Mouse (Mus musculus): ENCODE data around the gene Antxr2. TPM values are rescaled to one million over a fixed set of nuclear protein-coding genes. Genes with fewer than 3 reads are reported as not detected.
A peak's percentile ranks its signal among the peaks of the same experiment; 100 is the strongest.

Antxr2 gene
- total RNA-seq (2017), result 101 and 114 TPM in 2 replicates

- ATAC-seq (ENCODE audit: extremely low read depth, insufficient number of reproducible peaks, low FRiP score, poor library complexity, severe bottlenecking), result peak; percentile 43
Observed at GRCm38 (mm10) chr5:98030902-98031641, at the start of gene Antxr2. Antxr2 (minus strand) TSS chr5:98031043.

GRCm38 (mm10) chr5:98076612-98077011 is 45.8 kb upstream of the Antxr2 start:
- ATAC-seq (ENCODE audit: extremely low read depth, insufficient number of reproducible peaks, low FRiP score, poor library complexity, severe bottlenecking), result no peak

- no peak for ATAC-seq (ENCODE audit: extremely low read depth, insufficient number of reproducible peaks, low FRiP score, poor library complexity, severe bottlenecking)
Observed at GRCm38 (mm10) chr5:98069191-98069590, 38.3 kb upstream of the Antxr2 start.

- ATAC-seq (ENCODE audit: extremely low read depth, insufficient number of reproducible peaks, low FRiP score, poor library complexity, severe bottlenecking), result no peak
Observed at GRCm38 (mm10) chr5:98055275-98055674, 24.4 kb upstream of the Antxr2 start.

- peak; percentile 93 for ATAC-seq (ENCODE audit: extremely low read depth, insufficient number of reproducible peaks, low FRiP score, poor library complexity, severe bottlenecking)
Observed at GRCm38 (mm10) chr5:98054834-98055233, 24.0 kb upstream of the Antxr2 start.

GRCm38 (mm10) chr5:98034928-98035327 is 4.1 kb upstream of the Antxr2 start:
- no peak for ATAC-seq (ENCODE audit: extremely low read depth, insufficient number of reproducible peaks, low FRiP score, poor library complexity, severe bottlenecking)

GRCm38 (mm10) chr5:98034207-98034606 is 3.4 kb upstream of the Antxr2 start:
- no peak for ATAC-seq (ENCODE audit: extremely low read depth, insufficient number of reproducible peaks, low FRiP score, poor library complexity, severe bottlenecking)

- peak; percentile 85 for ATAC-seq (ENCODE audit: extremely low read depth, insufficient number of reproducible peaks, low FRiP score, poor library complexity, severe bottlenecking)
Observed at GRCm38 (mm10) chr5:98032803-98033420, 2.1 kb upstream of the Antxr2 start.

GRCm38 (mm10) chr5:98030091-98030901 is 547 bp downstream of the Antxr2 start:
- peak; percentile 42 for ATAC-seq (ENCODE audit: extremely low read depth, insufficient number of reproducible peaks, low FRiP score, poor library complexity, severe bottlenecking)

GRCm38 (mm10) chr5:98027688-98028389 is 3.0 kb downstream of the Antxr2 start:
- no peak for ATAC-seq (ENCODE audit: extremely low read depth, insufficient number of reproducible peaks, low FRiP score, poor library complexity, severe bottlenecking)

GRCm38 (mm10) chr5:98025921-98026320 is 4.9 kb downstream of the Antxr2 start:
- ATAC-seq (ENCODE audit: extremely low read depth, insufficient number of reproducible peaks, low FRiP score, poor library complexity, severe bottlenecking), result no peak

GRCm38 (mm10) chr5:98024545-98024944 is 6.3 kb downstream of the Antxr2 start:
- peak; percentile 41; the same call in 1 of the 2 replicates for ATAC-seq (ENCODE audit: extremely low read depth, insufficient number of reproducible peaks, low FRiP score, poor library complexity, severe bottlenecking)

- no peak for ATAC-seq (ENCODE audit: extremely low read depth, insufficient number of reproducible peaks, low FRiP score, poor library complexity, severe bottlenecking)
Observed at GRCm38 (mm10) chr5:98021518-98021917, 9.3 kb downstream of the Antxr2 start.

GRCm38 (mm10) chr5:98020658-98021057 is 10.2 kb downstream of the Antxr2 start:
- no peak for ATAC-seq (ENCODE audit: extremely low read depth, insufficient number of reproducible peaks, low FRiP score, poor library complexity, severe bottlenecking)

GRCm38 (mm10) chr5:98019396-98019795 is 11.4 kb downstream of the Antxr2 start:
- ATAC-seq (ENCODE audit: extremely low read depth, insufficient number of reproducible peaks, low FRiP score, poor library complexity, severe bottlenecking), result no peak

- ATAC-seq (ENCODE audit: extremely low read depth, insufficient number of reproducible peaks, low FRiP score, poor library complexity, severe bottlenecking), result peak; percentile 82
Observed at GRCm38 (mm10) chr5:98018162-98018561, 12.7 kb downstream of the Antxr2 start.

GRCm38 (mm10) chr5:98016247-98017203 is 14.3 kb downstream of the Antxr2 start:
- peak; percentile 89 for ATAC-seq (ENCODE audit: extremely low read depth, insufficient number of reproducible peaks, low FRiP score, poor library complexity, severe bottlenecking)

- no peak for ATAC-seq (ENCODE audit: extremely low read depth, insufficient number of reproducible peaks, low FRiP score, poor library complexity, severe bottlenecking)
Observed at GRCm38 (mm10) chr5:98005751-98006150, 25.1 kb downstream of the Antxr2 start.

Measured in neutrophil, adult 5-6 weeks (primary cell).